Mouse (Mus musculus) forebrain, embryonic 12.5 days (tissue): ENCODE measurements at regions not wholly inside any gene's neighbourhood (a gene's known extent, or its start where the extent isn't known, plus 50 kb on each side); places are given as distances from the start of the nearest gene placed in this dataset.

ENCODE experiments used
- ATAC-seq: fragments of 200-750 bp; cut with Nextera tagmentation; 2 replicates; pipeline ENCODE4 v1.8.0; 2017; ENCODE audit warnings: moderate TSS enrichment; ENCODE audit not compliant: low FRiP score
- H3K27ac ChIP-seq: fragments of 300-500 bp; sonication (generic); 2 replicates; pipeline ENCODE4 v1.5.1; 2016; ENCODE audit warnings: mild to moderate bottlenecking
- H3K27me3 ChIP-seq: fragments of 300-500 bp; sonication (generic); 2 replicates; pipeline ENCODE4 v1.6.1; 2016; ENCODE audit warnings: mild to moderate bottlenecking
- H3K36me3 ChIP-seq: fragments of 300-500 bp; sonication (generic); replicated peaks from 2 replicates; pipeline ENCODE4 v1.6.1; 2016; ENCODE audit warnings: mild to moderate bottlenecking
- H3K4me1 ChIP-seq: fragments of 300-500 bp; sonication (generic); 2 replicates; pipeline ENCODE4 v1.6.1; 2016
- H3K4me2 ChIP-seq: fragments of 300-500 bp; sonication (generic); 2 replicates; pipeline ENCODE4 v1.6.1; 2016; ENCODE audit warnings: mild to moderate bottlenecking, moderate library complexity
- H3K4me3 ChIP-seq: fragments of 300-500 bp; sonication (generic); replicated peaks from 2 replicates; pipeline ENCODE4 v1.5.1; 2016; ENCODE audit warnings: mild to moderate bottlenecking
- H3K9ac ChIP-seq: fragments of 300-500 bp; sonication (generic); 2 replicates; pipeline ENCODE4 v1.6.1; 2016; ENCODE audit warnings: mild to moderate bottlenecking
- H3K9me3 ChIP-seq: fragments of 300-500 bp; sonication (generic); 2 replicates; pipeline ENCODE4 v1.6.1; 2016
- WGBS: fragments of 180-500 bp; shearing (Covaris S2); methylation state at CpG from one replicate; pipeline ENCODE4 v1.1.7; 2016; 5-methylcytosine and 5-hydroxymethylcytosine counted together

DNA sequence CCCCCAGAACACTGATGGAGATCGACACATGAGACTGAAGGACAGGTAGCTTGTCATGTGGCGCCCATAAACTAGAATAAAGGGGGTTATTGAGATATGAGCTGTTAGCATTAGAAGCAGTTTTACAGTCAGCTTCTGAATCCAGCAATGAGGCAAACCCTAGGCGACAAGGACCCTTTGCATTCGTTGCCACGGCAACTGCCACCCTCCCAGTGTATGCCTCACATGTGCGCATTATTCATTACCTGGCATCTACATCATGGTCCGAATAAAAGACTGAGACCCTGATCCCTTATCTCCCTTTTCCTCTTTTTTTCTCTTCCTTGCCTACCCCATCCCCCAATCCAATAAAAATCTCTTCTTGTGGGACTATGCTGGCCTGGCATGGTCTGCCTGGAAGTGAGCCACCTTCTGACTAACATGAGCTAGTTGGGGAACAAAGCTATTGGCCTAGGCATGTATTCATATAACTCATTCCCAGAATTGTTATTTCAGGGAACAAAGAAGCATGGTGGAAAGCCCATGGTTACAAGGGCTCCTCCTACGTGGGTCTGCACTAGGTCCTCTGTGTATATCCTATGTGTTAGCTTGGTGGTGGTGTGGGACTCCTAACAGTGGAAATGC lies 229.4 kb downstream of the Drd1 start:
- Histone ChIP-seq H3K27me3 (no peaks in the 10 kb centered on the region), H3K4me3 (no peak overlapping the region), H3K9me3 (0 out of 2 replicates have a peak, but pooled peaks cover 4% of the 10 kb centered on the region), H3K9ac (no peak overlapping the region), H3K36me3 (no peaks in the 10 kb centered on the region), H3K4me1 (0 out of 2 replicates have a peak, but pooled peaks cover 10% of the 10 kb centered on the region), H3K27ac (no peak overlapping the region), H3K4me2 (no peak overlapping the region)
- no peak for ATAC-seq
- WGBS = 66% methylated on average over 8 of the region's 8 CpGs

DNA sequence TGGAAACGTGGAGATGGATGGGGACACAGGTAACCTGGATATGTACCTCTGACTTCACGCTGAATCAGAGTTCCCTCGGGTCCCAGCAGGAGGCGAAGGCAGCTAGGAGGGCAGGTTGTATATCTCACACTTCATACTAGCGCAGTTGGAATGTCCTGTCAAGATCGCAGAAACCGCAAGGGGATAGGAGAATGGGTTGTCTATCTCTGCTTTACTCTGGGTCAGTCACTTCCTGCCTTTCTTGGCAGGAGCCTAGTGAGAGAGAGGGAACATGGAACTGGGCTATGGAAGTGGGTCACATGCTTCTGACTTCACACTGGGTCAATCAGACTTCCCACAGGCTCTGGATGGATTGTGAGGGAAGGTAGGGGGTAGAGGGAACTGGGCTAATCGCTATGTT lies 233.4 kb downstream of the Drd1 start:
- 85% methylated on average over 8 of the region's 8 CpGs for WGBS
- Histone ChIP-seq H3K4me2 (no peak overlapping the region), H3K36me3 (no peaks in the 10 kb centered on the region), H3K27me3 (no peaks in the 10 kb centered on the region), H3K9ac (no peak overlapping the region), H3K4me3 (no peak overlapping the region), H3K27ac (no peak overlapping the region), H3K4me1 (0 out of 2 replicates have a peak, but pooled peaks cover 10% of the 10 kb centered on the region), H3K9me3 (no peaks in the 10 kb centered on the region)
- no peak for ATAC-seq

DNA sequence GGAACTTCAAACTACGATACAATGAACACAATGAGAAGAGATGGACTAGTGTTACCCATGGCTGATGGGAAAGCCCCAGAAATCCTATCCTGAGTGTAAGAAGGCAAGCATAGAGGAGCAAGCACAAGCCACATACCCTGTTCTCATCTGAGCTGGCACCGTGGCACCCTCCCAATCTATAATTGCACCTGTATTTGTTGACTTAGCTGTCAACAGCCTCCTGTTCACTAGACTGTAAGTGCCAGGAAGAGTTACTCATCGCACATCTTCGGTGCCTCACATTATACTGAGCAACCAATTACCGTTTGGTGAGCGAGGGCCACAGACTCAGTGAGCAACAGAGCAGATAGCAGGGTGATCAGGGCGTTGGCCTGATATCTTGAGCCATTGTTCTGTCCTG lies 239.9 kb downstream of the Drd1 start:
- no peak overlapping the region for H3K4me3 ChIP-seq
- WGBS = 84% methylated on average over 7 of the region's 7 CpGs
- H3K4me2 ChIP-seq = no peak overlapping the region
- peaks cover 22% of the 10 kb centered on the region for H3K27me3 ChIP-seq
- H3K9me3 ChIP-seq = no peaks in the 10 kb centered on the region
- ATAC-seq = no peak
- no peak overlapping the region for H3K9ac ChIP-seq
- H3K36me3 ChIP-seq = no peaks in the 10 kb centered on the region
- no peaks in the 10 kb centered on the region for H3K4me1 ChIP-seq
- no peak overlapping the region for H3K27ac ChIP-seq

DNA sequence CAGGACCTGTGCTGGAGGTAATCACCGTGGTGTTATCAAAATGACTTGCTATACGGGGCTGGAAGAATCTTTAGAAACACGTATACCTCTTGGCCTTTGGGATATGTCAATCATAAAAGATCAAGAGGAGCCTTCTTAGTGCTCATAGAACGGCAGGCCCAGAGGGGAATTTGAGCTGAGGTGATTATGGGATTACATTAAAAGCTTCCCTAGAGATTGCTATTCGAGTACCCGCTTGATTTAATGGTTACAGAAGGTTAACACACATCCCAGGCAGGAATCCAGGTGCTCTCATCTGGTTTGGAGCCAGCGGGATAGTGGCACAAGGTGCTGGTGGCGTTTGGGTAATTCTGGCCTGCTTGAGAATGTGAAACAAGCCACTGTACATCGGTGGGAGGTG lies 241.4 kb downstream of the Drd1 start:
- no peak for ATAC-seq
- H3K4me2 ChIP-seq = no peak overlapping the region
- 75% methylated on average over 9 of the region's 9 CpGs for WGBS
- H3K27ac ChIP-seq = no peak overlapping the region
- H3K27me3 ChIP-seq = peaks cover 25% of the 10 kb centered on the region
- no peak overlapping the region for H3K4me3 ChIP-seq
- no peak overlapping the region for H3K9ac ChIP-seq
- H3K36me3 ChIP-seq = no peaks in the 10 kb centered on the region
- H3K4me1 ChIP-seq = no peaks in the 10 kb centered on the region
- no peaks in the 10 kb centered on the region for H3K9me3 ChIP-seq

GRCm38 (mm10) chr13:53811862-53812261 lies 243.6 kb downstream of the Drd1 start:
- Histone ChIP-seq H3K27ac (no peak overlapping the region), H3K4me1 (peaks cover 15% of the 10 kb centered on the region), H3K9me3 (no peaks in the 10 kb centered on the region), H3K4me3 (no peak overlapping the region), H3K36me3 (no peaks in the 10 kb centered on the region), H3K4me2 (no peak overlapping the region), H3K27me3 (peaks cover 33% of the 10 kb centered on the region), H3K9ac (no peak overlapping the region)
- ATAC-seq = no peak
- WGBS = 35% methylated on average over 4 of the region's 4 CpGs

DNA sequence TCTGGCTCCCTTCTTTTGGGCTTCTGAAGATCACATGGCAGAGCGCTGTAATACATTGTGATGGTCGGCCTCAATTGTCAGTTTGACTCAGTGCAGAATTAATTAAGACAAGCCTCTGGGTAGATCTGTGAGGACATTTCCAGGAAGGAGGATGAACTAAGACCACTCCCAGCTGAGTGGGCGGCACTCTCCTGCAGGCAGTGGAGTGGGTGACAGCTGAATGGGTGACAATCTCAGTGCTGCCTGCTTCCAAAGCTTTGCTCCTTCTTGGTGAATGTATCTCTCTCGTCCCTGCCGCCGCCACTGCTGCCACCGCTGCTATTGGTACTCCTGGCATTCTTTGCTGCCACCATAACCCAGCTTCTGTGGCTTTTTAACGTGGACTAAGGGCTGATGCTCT lies 244.4 kb downstream of the Drd1 start:
- Histone ChIP-seq H3K27me3 (peaks cover 40% of the 10 kb centered on the region), H3K4me3 (no peak overlapping the region), H3K36me3 (no peaks in the 10 kb centered on the region), H3K4me2 (no peak overlapping the region), H3K27ac (no peak overlapping the region), H3K9me3 (no peaks in the 10 kb centered on the region), H3K4me1 (peaks cover 22% of the 10 kb centered on the region), H3K9ac (no peak overlapping the region)
- 69% methylated on average over 8 of the region's 8 CpGs for WGBS
- no peak for ATAC-seq

- Histone ChIP-seq H3K4me3 (no peak overlapping the region), H3K27me3 (peaks cover 54% of the 10 kb centered on the region), H3K27ac (no peak overlapping the region), H3K36me3 (no peaks in the 10 kb centered on the region), H3K9me3 (no peaks in the 10 kb centered on the region), H3K9ac (no peak overlapping the region), H3K4me2 (no peak overlapping the region), H3K4me1 (peaks cover 26% of the 10 kb centered on the region)
- no peak for ATAC-seq
- 41% methylated on average over 13 of the region's 13 CpGs for WGBS
Measured at GRCm38 (mm10) chr13:53807791-53808525, 247.5 kb downstream of the Drd1 start.

- Histone ChIP-seq H3K9ac (no peak overlapping the region), H3K4me2 (no peak overlapping the region), H3K27ac (no peak overlapping the region), H3K4me1 (peaks cover 26% of the 10 kb centered on the region), H3K4me3 (no peak overlapping the region), H3K36me3 (no peaks in the 10 kb centered on the region), H3K27me3 (peaks cover 64% of the 10 kb centered on the region), H3K9me3 (no peaks in the 10 kb centered on the region)
- no peak for ATAC-seq
- WGBS = 26% methylated on average over 4 of the region's 4 CpGs
Measured at GRCm38 (mm10) chr13:53805872-53806271, 249.6 kb downstream of the Drd1 start.

DNA sequence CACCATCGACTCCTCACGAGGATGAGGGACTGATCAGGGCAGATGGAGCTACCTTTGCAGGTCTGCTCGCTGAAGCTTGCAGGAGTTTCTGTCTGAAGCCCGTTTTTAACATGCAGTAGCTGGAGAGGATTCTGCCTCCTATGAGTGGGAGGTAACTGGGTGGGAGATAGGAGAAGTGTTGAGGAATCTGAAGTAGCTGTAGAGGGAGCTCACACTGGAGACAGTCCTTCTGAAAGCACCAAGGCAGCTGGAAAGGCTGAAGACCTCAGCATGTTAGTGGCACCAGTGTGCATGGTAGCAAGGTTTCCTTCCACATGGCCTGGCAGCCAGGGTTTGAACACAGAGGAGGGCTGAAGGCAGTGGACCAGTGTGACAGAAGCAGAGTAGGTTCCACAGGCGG lies 254.5 kb downstream of the Drd1 start:
- Histone ChIP-seq H3K9me3 (no peaks in the 10 kb centered on the region), H3K4me3 (no peak overlapping the region), H3K27ac (no peak overlapping the region), H3K27me3 (peaks cover 51% of the 10 kb centered on the region), H3K36me3 (no peaks in the 10 kb centered on the region), H3K4me2 (no peak overlapping the region), H3K9ac (no peak overlapping the region), H3K4me1 (peaks cover 3% of the 10 kb centered on the region)
- WGBS = 86% methylated on average over 5 of the region's 5 CpGs
- ATAC-seq = no peak

DNA sequence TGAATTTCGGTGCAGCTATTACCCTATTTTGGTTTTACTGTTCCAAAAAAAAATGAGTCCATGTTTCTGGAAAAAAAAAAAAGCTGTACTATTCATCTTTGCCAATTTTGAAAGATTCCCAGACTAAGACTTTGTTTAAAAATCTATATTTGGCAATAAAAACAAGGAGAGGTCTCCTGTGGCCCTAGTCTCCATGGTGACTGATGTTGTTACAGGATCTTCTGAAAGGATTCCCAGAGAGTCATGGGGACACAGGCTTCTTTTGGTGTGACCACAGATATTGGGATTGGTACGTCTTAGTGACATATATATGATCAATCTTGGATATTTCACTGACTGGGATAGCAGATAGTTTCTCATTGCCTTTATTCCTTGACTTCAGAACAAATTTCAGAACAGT lies 266.7 kb downstream of the Drd1 start:
- H3K4me3 ChIP-seq = no peak overlapping the region

GRCm38 (mm10) chr13:53783492-53783891 lies 272.0 kb downstream of the Drd1 start:
- Histone ChIP-seq H3K36me3 (no peaks in the 10 kb centered on the region), H3K4me3 (no peak overlapping the region), H3K9me3 (no peaks in the 10 kb centered on the region), H3K4me2 (no peak overlapping the region), H3K4me1 (no peaks in the 10 kb centered on the region), H3K27me3 (peaks cover 16% of the 10 kb centered on the region), H3K27ac (no peak overlapping the region), H3K9ac (no peak overlapping the region)
- 26% methylated on average over 6 of the region's 6 CpGs for WGBS
- peak; percentile 33; the same call in 1 of the 2 replicates for ATAC-seq

More for the DNA sequence above, 266.7 kb downstream of the Drd1 start:
- Histone ChIP-seq H3K27ac (no peak overlapping the region), H3K9ac (no peak overlapping the region), H3K27me3 (no peaks in the 10 kb centered on the region), H3K9me3 (no peaks in the 10 kb centered on the region), H3K36me3 (no peaks in the 10 kb centered on the region), H3K4me1 (no peaks in the 10 kb centered on the region), H3K4me2 (no peak overlapping the region)
- 90% methylated on average over 2 of the region's 2 CpGs for WGBS
- ATAC-seq = no peak

DNA sequence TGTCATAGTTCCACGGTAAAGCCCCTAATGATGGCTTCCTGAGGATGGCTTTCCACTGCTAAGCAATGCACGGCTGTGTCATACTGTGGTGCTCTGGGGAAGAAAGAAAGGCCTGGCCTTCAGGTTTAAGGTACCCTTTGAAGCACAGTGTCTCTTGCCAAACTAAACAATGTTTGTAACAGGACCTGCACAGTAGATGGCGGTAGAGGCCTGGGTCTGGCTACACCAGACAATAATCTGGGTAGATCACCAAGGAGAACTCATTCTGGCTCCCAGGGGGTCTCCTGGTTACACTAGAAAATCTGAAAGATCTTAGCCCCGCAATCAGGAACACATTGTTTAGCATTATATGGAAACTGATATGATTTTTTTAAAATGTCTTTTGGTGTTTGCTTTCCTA lies 276.4 kb downstream of the Drd1 start:
- Histone ChIP-seq H3K4me3 (no peak overlapping the region), H3K36me3 (no peaks in the 10 kb centered on the region), H3K4me1 (no peaks in the 10 kb centered on the region), H3K9ac (no peak overlapping the region), H3K4me2 (no peak overlapping the region), H3K27ac (no peak overlapping the region), H3K9me3 (no peaks in the 10 kb centered on the region), H3K27me3 (peaks cover 19% of the 10 kb centered on the region)
- ATAC-seq = no peak
- WGBS = 52% methylated on average over 4 of the region's 4 CpGs

- Histone ChIP-seq H3K36me3 (no peaks in the 10 kb centered on the region), H3K4me3 (no peak overlapping the region), H3K4me1 (no peaks in the 10 kb centered on the region), H3K27ac (no peak overlapping the region), H3K4me2 (no peak overlapping the region), H3K27me3 (0 out of 2 replicates have a peak, but pooled peaks cover 8% of the 10 kb centered on the region), H3K9me3 (no peaks in the 10 kb centered on the region), H3K9ac (no peak overlapping the region)
- no peak for ATAC-seq
- 83% methylated on average over 11 of the region's 11 CpGs for WGBS
Measured at GRCm38 (mm10) chr13:53776421-53776820, 279.1 kb downstream of the Drd1 start.
